Mouse (Mus musculus) limb, embryonic 10.5 days (tissue): ENCODE results near the gene Smim11. TPM values are rescaled to one million over a fixed set of nuclear protein-coding genes. Genes with fewer than 3 reads are reported as not detected.

ENCODE experiments used
- DNase-seq: peaks from one replicate; pipeline ENCODE4 v3.0.0-alpha.2; 2017; ENCODE audit warnings: low spot score
- H3K27ac ChIP-seq: fragments of 300-500 bp; sonication (generic); 2 replicates; pipeline ENCODE4 v1.5.1; 2016; ENCODE audit warnings: mild to moderate bottlenecking
- H3K27me3 ChIP-seq: fragments of 300-500 bp; sonication (generic); 2 replicates; pipeline ENCODE4 v1.6.1; 2016; ENCODE audit warnings: low read depth, mild to moderate bottlenecking; ENCODE audit not compliant: poor library complexity, severe bottlenecking
- H3K36me3 ChIP-seq: fragments of 300-500 bp; sonication (generic); 2 replicates; pipeline ENCODE4 v1.6.1; 2016; ENCODE audit warnings: mild to moderate bottlenecking, moderate library complexity
- H3K4me1 ChIP-seq: fragments of 300-500 bp; sonication (generic); 2 replicates; pipeline ENCODE4 v1.6.1; 2016
- H3K4me3 ChIP-seq: fragments of 300-500 bp; sonication (generic); 2 replicates; pipeline ENCODE4 v1.5.1; 2016; ENCODE audit warnings: mild to moderate bottlenecking, moderate library complexity
- H3K9me3 ChIP-seq: fragments of 300-500 bp; sonication (generic); replicated peaks from 2 replicates; pipeline ENCODE4 v1.6.1; 2016; ENCODE audit warnings: mild to moderate bottlenecking
- WGBS: fragments of 180-500 bp; shearing (Covaris S2); methylation state at CpG from one replicate; pipeline ENCODE4 v1.1.7; 2016; 5-methylcytosine and 5-hydroxymethylcytosine counted together
- polyA plus RNA-seq: library from polyadenylated mRNA; unstranded; fragments of >200 nt; fragmentation: Nextera tagmentation; extraction: Ambion mirVana; gene quantifications from 2 replicates; pipeline ENCODE4 v1.2.1, GENCODE M21; 2016

The Smim11 gene
- polyA plus RNA-seq, 1 experiment from 2014 or later, result 112 TPM

GRCm38 (mm10) chr16:92325062-92325406 lies 23.9 kb downstream of the Smim11 start:
- Histone ChIP-seq H3K4me1 (peaks cover 23% of the 10 kb centered on the region), H3K27me3 (no peaks in the 10 kb centered on the region), H3K4me3 (no peak overlapping the region), H3K27ac (no peak overlapping the region), H3K9me3 (no peaks in the 10 kb centered on the region), H3K36me3 (no peaks in the 10 kb centered on the region)
- no peak for DNase-seq
- WGBS, result 61% methylated on average over 1 of the region's 1 CpGs

GRCm38 (mm10) chr16:92327911-92328310 lies 26.8 kb downstream of the Smim11 start:
- no peaks in the 10 kb centered on the region for H3K9me3 ChIP-seq
- WGBS, result 88% methylated on average over 10 of the region's 10 CpGs
- no peaks in the 10 kb centered on the region for H3K27me3 ChIP-seq
- H3K4me3 ChIP-seq, result no peak overlapping the region
- no peaks in the 10 kb centered on the region for H3K36me3 ChIP-seq
- H3K27ac ChIP-seq, result no peak overlapping the region
- peaks cover 34% of the 10 kb centered on the region for H3K4me1 ChIP-seq
- DNase-seq, result no peak

- peaks cover 15% of the 10 kb centered on the region; the same call in 1 of the 2 replicates for H3K27me3 ChIP-seq
- peaks cover 23% of the 10 kb centered on the region for H3K4me1 ChIP-seq
- no peak for DNase-seq
- no peaks in the 10 kb centered on the region for H3K36me3 ChIP-seq
- H3K9me3 ChIP-seq, result no peaks in the 10 kb centered on the region
- H3K4me3 ChIP-seq, result no peak overlapping the region
- WGBS, result 73% methylated on average over 5 of the region's 5 CpGs
- H3K27ac ChIP-seq, result no peak overlapping the region
These were observed 29.9 kb downstream of the Smim11 start for GRCm38 (mm10) chr16:92330966-92331365.

GRCm38 (mm10) chr16:92334600-92334999 lies 33.5 kb downstream of the Smim11 start:
- Histone ChIP-seq H3K9me3 (no peaks in the 10 kb centered on the region), H3K36me3 (no peaks in the 10 kb centered on the region), H3K27me3 (peaks cover 16% of the 10 kb centered on the region; the same call in 1 of the 2 replicates), H3K4me3 (no peak overlapping the region), H3K27ac (no peak overlapping the region), H3K4me1 (peaks cover 20% of the 10 kb centered on the region)
- no peak for DNase-seq
- 65% methylated on average over 9 of the region's 9 CpGs for WGBS

- DNase-seq, result peak; percentile 84
- no peak overlapping the region for H3K27ac ChIP-seq
- no peak overlapping the region for H3K4me3 ChIP-seq
- H3K36me3 ChIP-seq, result no peaks in the 10 kb centered on the region
- peaks cover 18% of the 10 kb centered on the region; the same call in 1 of the 2 replicates for H3K27me3 ChIP-seq
- 11% methylated on average over 9 of the region's 9 CpGs for WGBS
- no peaks in the 10 kb centered on the region for H3K9me3 ChIP-seq
- H3K4me1 ChIP-seq, result peaks cover 30% of the 10 kb centered on the region
These were observed 35.2 kb downstream of the Smim11 start for GRCm38 (mm10) chr16:92336280-92336679.

- peak overlapping the region; percentile 17; the same call in 1 of the 2 replicates for H3K4me3 ChIP-seq
- H3K9me3 ChIP-seq, result no peaks in the 10 kb centered on the region
- WGBS, result 33% methylated on average over 27 of the region's 27 CpGs
- 0 out of 2 replicates have a peak, but pooled peaks cover 4% of the 10 kb centered on the region for H3K27me3 ChIP-seq
- peaks cover 18% of the 10 kb centered on the region for H3K4me1 ChIP-seq
- DNase-seq, result peak; percentile 82
- H3K27ac ChIP-seq, result no peak overlapping the region
- H3K36me3 ChIP-seq, result no peaks in the 10 kb centered on the region
These were observed 39.8 kb downstream of the Smim11 start for GRCm38 (mm10) chr16:92340612-92341511.

GRCm38 (mm10) chr16:92345177-92345576 lies 44.1 kb downstream of the Smim11 start:
- Histone ChIP-seq H3K4me1 (peaks cover 17% of the 10 kb centered on the region), H3K9me3 (no peaks in the 10 kb centered on the region), H3K4me3 (no peak overlapping the region), H3K27me3 (no peaks in the 10 kb centered on the region), H3K27ac (0 out of 2 replicates have a peak overlapping the region, but pooled peaks have one; percentile 36), H3K36me3 (no peaks in the 10 kb centered on the region)
- no peak for DNase-seq
- WGBS, result 71% methylated on average over 11 of the region's 11 CpGs

GRCm38 (mm10) chr16:92346297-92346916 lies 45.3 kb downstream of the Smim11 start:
- Histone ChIP-seq H3K4me3 (no peak overlapping the region), H3K27me3 (no peaks in the 10 kb centered on the region), H3K27ac (no peak overlapping the region), H3K36me3 (no peaks in the 10 kb centered on the region), H3K9me3 (no peaks in the 10 kb centered on the region), H3K4me1 (peaks cover 5% of the 10 kb centered on the region)
- 80% methylated on average over 13 of the region's 13 CpGs for WGBS
- DNase-seq, result no peak

- H3K9me3 ChIP-seq, result no peaks in the 10 kb centered on the region
- H3K4me3 ChIP-seq, result no peak overlapping the region
- peaks cover 12% of the 10 kb centered on the region for H3K4me1 ChIP-seq
- no peak for DNase-seq
- 90% methylated on average over 12 of the region's 12 CpGs for WGBS
- peaks cover 5% of the 10 kb centered on the region; the same call in 1 of the 2 replicates for H3K27me3 ChIP-seq
- H3K36me3 ChIP-seq, result no peaks in the 10 kb centered on the region
- no peak overlapping the region for H3K27ac ChIP-seq
These were observed 47.9 kb downstream of the Smim11 start for GRCm38 (mm10) chr16:92348941-92349340.

- no peaks in the 10 kb centered on the region for H3K9me3 ChIP-seq
- no peak for DNase-seq
- H3K36me3 ChIP-seq, result no peaks in the 10 kb centered on the region
- peaks cover 26% of the 10 kb centered on the region; the same call in 1 of the 2 replicates for H3K27me3 ChIP-seq
- peaks cover 37% of the 10 kb centered on the region for H3K4me1 ChIP-seq
- no peak overlapping the region for H3K4me3 ChIP-seq
- 85% methylated on average over 12 of the region's 12 CpGs for WGBS
- peak overlapping the region; percentile 58 for H3K27ac ChIP-seq
These were observed 52.2 kb downstream of the Smim11 start for GRCm38 (mm10) chr16:92353295-92353694.

GRCm38 (mm10) chr16:92353897-92354296 lies 52.8 kb downstream of the Smim11 start:
- peaks cover 42% of the 10 kb centered on the region for H3K4me1 ChIP-seq
- 40% methylated on average over 2 of the region's 2 CpGs for WGBS
- no peak overlapping the region for H3K4me3 ChIP-seq
- no peak for DNase-seq
- peaks cover 30% of the 10 kb centered on the region for H3K27me3 ChIP-seq
- no peaks in the 10 kb centered on the region for H3K36me3 ChIP-seq
- no peaks in the 10 kb centered on the region for H3K9me3 ChIP-seq
- no peak overlapping the region for H3K27ac ChIP-seq

GRCm38 (mm10) chr16:92355366-92355765 lies 54.3 kb downstream of the Smim11 start:
- WGBS, result 84% methylated on average over 5 of the region's 5 CpGs
- no peaks in the 10 kb centered on the region for H3K36me3 ChIP-seq
- H3K4me3 ChIP-seq, result no peak overlapping the region
- no peak for DNase-seq
- peaks cover 50% of the 10 kb centered on the region for H3K4me1 ChIP-seq
- H3K27ac ChIP-seq, result no peak overlapping the region
- peaks cover 38% of the 10 kb centered on the region for H3K27me3 ChIP-seq
- H3K9me3 ChIP-seq, result no peaks in the 10 kb centered on the region

- no peaks in the 10 kb centered on the region for H3K9me3 ChIP-seq
- H3K4me3 ChIP-seq, result no peak overlapping the region
- no peaks in the 10 kb centered on the region for H3K36me3 ChIP-seq
- H3K27ac ChIP-seq, result no peak overlapping the region
- peaks cover 50% of the 10 kb centered on the region for H3K4me1 ChIP-seq
- DNase-seq, result no peak
- WGBS, result 75% methylated on average over 11 of the region's 11 CpGs
- peaks cover 38% of the 10 kb centered on the region for H3K27me3 ChIP-seq
These were observed 54.9 kb downstream of the Smim11 start for GRCm38 (mm10) chr16:92355982-92356381.
